Mouse (Mus musculus) spleen, postnatal 0 days (tissue): ENCODE data around the gene Gp1bb. TPM values are rescaled to one million over a fixed set of nuclear protein-coding genes. Genes with fewer than 3 reads are reported as not detected.

Source experiments
- polyA plus RNA-seq: library from polyadenylated mRNA; unstranded; fragments of >200 nt; fragmentation: Nextera tagmentation; extraction: Ambion mirVana; gene quantifications from 2 replicates; pipeline ENCODE4 v1.2.1, GENCODE M21; 2015

The Gp1bb gene
- 28.5 and 30.4 TPM in 2 replicates for polyA plus RNA-seq

GRCm38 (mm10) chr16:18622019-18622418 lies at the start of gene Gp1bb:
Gene Gp1bb, minus strand, starts transcription at chr16:18622403.

GRCm38 (mm10) chr16:18629390-18630231 lies 7.4 kb upstream of the Gp1bb start, which contains the start of gene Sept5:
Gene Sept5, minus strand, starts transcription at chr16:18629954.

GRCm38 (mm10) chr16:18626376-18626878 lies 4.2 kb upstream of the Gp1bb start, which contains the start of gene Gm49601:
Gene Gm49601, minus strand, starts transcription at chr16:18626427.

DNA sequence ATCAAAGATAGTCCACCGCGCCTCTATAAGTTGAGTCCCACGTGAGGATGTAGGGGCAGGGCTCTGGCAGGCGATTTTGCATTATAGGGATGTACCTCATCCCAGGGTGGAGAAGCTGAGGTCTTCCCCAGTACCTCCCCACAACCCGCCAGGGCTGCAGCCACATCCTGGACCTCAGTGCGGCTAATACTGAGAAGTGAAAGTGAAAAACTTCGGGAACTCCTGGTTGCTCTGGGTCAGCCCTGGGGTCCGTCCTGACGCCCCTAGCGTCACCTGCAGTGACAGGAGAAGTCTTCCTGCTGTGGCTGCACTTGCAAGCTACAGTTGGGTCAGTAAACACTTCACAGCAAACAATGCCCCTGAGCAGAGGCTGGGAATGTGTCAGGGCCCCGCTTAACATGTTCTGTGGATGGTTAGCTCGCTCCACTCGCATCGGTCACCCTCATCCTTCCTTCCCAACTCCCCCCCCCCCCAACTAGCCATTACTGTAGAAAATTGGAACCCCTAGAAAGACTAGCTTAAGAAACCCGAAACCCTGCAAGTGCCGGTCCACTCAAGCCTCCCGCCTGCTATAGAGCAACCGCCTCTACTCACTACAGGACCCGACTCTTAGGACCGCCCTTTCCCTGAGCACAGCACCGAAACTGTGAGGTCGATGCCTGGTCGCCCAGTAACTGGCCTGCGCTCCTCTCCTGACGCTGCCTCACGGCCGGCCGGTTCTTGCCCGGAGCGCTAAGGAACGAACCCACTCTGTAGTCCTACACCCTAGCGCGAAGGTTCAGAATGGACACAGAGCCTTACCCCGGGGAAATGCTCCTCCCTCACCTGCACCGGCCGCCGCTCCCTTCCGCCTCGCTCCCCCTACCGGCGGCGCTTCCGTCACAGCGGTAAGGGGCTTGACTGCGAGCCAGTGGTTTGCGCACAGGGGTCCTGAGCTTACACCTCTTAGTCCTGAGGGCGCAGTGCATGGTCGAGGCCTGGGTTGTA lies 32.1 kb downstream of the Gp1bb start, which contains the start of gene Tbx1:
Gene Tbx1, minus strand, starts transcription at position 868 of the 987 bp plus-strand sequence.

Other genes with a start within 250 kb of the Gp1bb start
- 106 and 115 TPM in 2 replicates for gene Txnrd2, start 196.0 kb downstream of the Gp1bb start, polyA plus RNA-seq
- 118 and 126 TPM in 2 replicates for gene Comt, start 195.6 kb downstream of the Gp1bb start, polyA plus RNA-seq
- 10.1 and 12.7 TPM in 2 replicates for gene Gnb1l, start 123.7 kb downstream of the Gp1bb start, polyA plus RNA-seq
- gene Rtl10, start 123.5 kb downstream of the Gp1bb start, polyA plus RNA-seq: 1.2 and 1.6 TPM in 2 replicates
- gene Tbx1, start 31.7 kb downstream of the Gp1bb start, polyA plus RNA-seq: 0.17 and 0.28 TPM in 2 replicates
- 0.76 and 0.92 TPM in 2 replicates for gene Gm49601, start 4.0 kb upstream of the Gp1bb start, polyA plus RNA-seq
- gene Sept5, start 7.6 kb upstream of the Gp1bb start, polyA plus RNA-seq: 4.3 and 6.2 TPM in 2 replicates
- 52.9 and 74.4 TPM in 2 replicates for gene Cldn5, start 154.4 kb upstream of the Gp1bb start, polyA plus RNA-seq
- gene Ufd1, start 189.4 kb upstream of the Gp1bb start, polyA plus RNA-seq: 58.5 and 62.9 TPM in 2 replicates
- 43.8 and 49.9 TPM in 2 replicates for gene Cdc45, start 189.6 kb upstream of the Gp1bb start, polyA plus RNA-seq
- gene 2510002D24Rik, start 214.2 kb upstream of the Gp1bb start, polyA plus RNA-seq: 25.0 and 31.2 TPM in 2 replicates
- not detected in 2 replicates for gene Gm28539, start 214.2 kb upstream of the Gp1bb start, polyA plus RNA-seq